Mouse (Mus musculus) hindbrain, embryonic 16.5 days (tissue): ENCODE data around the gene Vgll4. TPM values are rescaled to one million over a fixed set of nuclear protein-coding genes. Genes with fewer than 3 reads are reported as not detected.

Experiments used
- ATAC-seq: fragments of 200-750 bp; cut with Nextera tagmentation; 2 replicates; pipeline ENCODE4 v1.8.0; 2017; ENCODE audit warnings: moderate TSS enrichment, moderate library complexity
- H3K27ac ChIP-seq: fragments of 300-500 bp; sonication (generic); 2 replicates; pipeline ENCODE4 v1.5.1; 2014; ENCODE audit warnings: low read depth, mild to moderate bottlenecking, control low read depth, low read length, moderate library complexity
- H3K27me3 ChIP-seq: fragments of 300-500 bp; sonication (generic); replicated peaks from 2 replicates; pipeline ENCODE4 v1.6.1; 2014; ENCODE audit warnings: low read length; ENCODE audit not compliant: control insufficient read depth, insufficient read depth
- H3K36me3 ChIP-seq: fragments of 300-500 bp; sonication (generic); 2 replicates; pipeline ENCODE4 v1.6.1; 2014; ENCODE audit warnings: mild to moderate bottlenecking, low read length, moderate library complexity, mixed read lengths; ENCODE audit not compliant: control insufficient read depth, insufficient read depth
- H3K4me1 ChIP-seq: fragments of 300-500 bp; sonication (generic); 2 replicates; pipeline ENCODE4 v1.6.1; 2014; ENCODE audit warnings: low read depth, low read length; ENCODE audit not compliant: control insufficient read depth, insufficient read depth
- H3K4me2 ChIP-seq: fragments of 300-500 bp; sonication (generic); 2 replicates; pipeline ENCODE4 v1.6.1; 2014; ENCODE audit warnings: mild to moderate bottlenecking, low read length, control low read depth, moderate library complexity
- H3K4me3 ChIP-seq: fragments of 300-500 bp; sonication (generic); 2 replicates; pipeline ENCODE4 v1.5.1; 2014; ENCODE audit warnings: mild to moderate bottlenecking, low read length, control low read depth, moderate library complexity
- H3K9ac ChIP-seq: fragments of 300-500 bp; sonication (generic); 2 replicates; pipeline ENCODE4 v1.6.1; 2014; ENCODE audit warnings: low read depth, mild to moderate bottlenecking, control low read depth, low read length, moderate library complexity
- H3K9me3 ChIP-seq: fragments of 300-500 bp; sonication (generic); 2 replicates; pipeline ENCODE4 v1.6.1; 2014; ENCODE audit warnings: mild to moderate bottlenecking, low read length, moderate library complexity; ENCODE audit not compliant: control insufficient read depth
- WGBS: fragments of 180-500 bp; shearing (Covaris S2); extraction: QIAGEN DNeasy Blood & Tissue Kit; methylation state at CpG from one replicate; pipeline ENCODE4 v1.1.7; 2014; 5-methylcytosine and 5-hydroxymethylcytosine counted together
- polyA plus RNA-seq: library from polyadenylated mRNA; unstranded; fragments of >200 nt; fragmentation: Nextera tagmentation; extraction: Ambion mirVana; gene quantifications from 2 replicates; pipeline ENCODE4 v1.2.1, GENCODE M21; 2015

Gene Vgll4
- polyA plus RNA-seq, 1 experiment from 2014 or later = 62.0 TPM

- H3K27ac ChIP-seq = no peak overlapping the region
- H3K9me3 ChIP-seq = no peaks in the 10 kb centered on the region
- ATAC-seq = no peak
- H3K9ac ChIP-seq = no peak overlapping the region
- peaks cover 14% of the 10 kb centered on the region for H3K4me1 ChIP-seq
- H3K36me3 ChIP-seq = peaks cover 7% of the 10 kb centered on the region; the same call in 1 of the 2 replicates
- no peaks in the 10 kb centered on the region for H3K27me3 ChIP-seq
- WGBS = 87% methylated on average over 3 of the region's 3 CpGs
- no peak overlapping the region for H3K4me2 ChIP-seq
- no peak overlapping the region for H3K4me3 ChIP-seq
Observed at GRCm38 (mm10) chr6:114855644-114856043, 114.2 kb downstream of the Vgll4 start.

DNA sequence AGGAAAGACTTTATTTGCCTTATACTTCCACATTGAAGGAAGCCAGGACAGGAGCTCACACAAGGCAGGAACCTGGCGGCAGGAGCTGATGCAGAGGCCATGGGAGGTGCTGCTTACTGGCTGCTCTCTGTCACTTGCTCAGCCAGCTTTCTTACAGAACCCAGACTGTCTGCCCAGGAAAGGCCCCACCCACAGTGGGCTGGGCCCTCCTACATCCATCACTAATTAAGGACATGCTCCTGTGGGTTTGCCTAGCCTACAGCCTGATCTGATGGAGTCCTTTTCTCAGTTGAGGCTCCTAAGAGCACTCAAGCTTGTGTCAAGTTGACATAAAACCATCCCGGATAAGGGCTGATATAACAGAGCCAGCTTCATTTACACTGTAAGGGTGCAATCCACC lies 115.4 kb downstream of the Vgll4 start:
- ATAC-seq = no peak
- H3K4me3 ChIP-seq = no peak overlapping the region
- no peak overlapping the region for H3K9ac ChIP-seq
- 0 out of 2 replicates have a peak overlapping the region, but pooled peaks have one; percentile 29 for H3K27ac ChIP-seq
- peaks cover 5% of the 10 kb centered on the region; the same call in 1 of the 2 replicates for H3K36me3 ChIP-seq
- no peak overlapping the region for H3K4me2 ChIP-seq
- 55% methylated on average over 2 of the region's 2 CpGs for WGBS
- no peaks in the 10 kb centered on the region for H3K9me3 ChIP-seq
- H3K27me3 ChIP-seq = no peaks in the 10 kb centered on the region
- peaks cover 14% of the 10 kb centered on the region for H3K4me1 ChIP-seq

DNA sequence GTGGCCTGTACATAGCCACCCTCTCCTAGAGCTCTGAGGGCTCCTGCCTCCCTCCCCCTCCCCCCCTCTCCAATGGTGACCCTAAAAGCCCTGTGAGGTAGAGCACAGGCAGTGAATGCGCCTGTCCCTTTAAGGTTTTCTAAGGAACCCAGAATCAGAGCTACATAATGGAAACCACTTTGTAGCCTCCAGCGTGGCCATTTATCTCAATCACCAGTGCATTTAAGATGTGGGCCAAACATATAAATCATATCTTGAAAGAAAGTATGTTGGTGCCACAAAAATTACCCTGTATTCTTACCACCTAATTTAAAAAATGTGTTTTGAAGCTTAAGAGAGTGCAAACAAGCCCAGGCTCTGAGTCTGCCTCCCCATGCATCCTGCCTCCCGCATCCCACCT lies 117.1 kb downstream of the Vgll4 start:
- Histone ChIP-seq H3K4me3 (no peak overlapping the region), H3K4me1 (peaks cover 14% of the 10 kb centered on the region), H3K27ac (peak overlapping the region; percentile 30; the same call in 1 of the 2 replicates), H3K36me3 (no peaks in the 10 kb centered on the region), H3K9me3 (no peaks in the 10 kb centered on the region), H3K4me2 (0 out of 2 replicates have a peak overlapping the region, but pooled peaks have one; percentile 0), H3K9ac (peak overlapping the region; percentile 28; the same call in 1 of the 2 replicates), H3K27me3 (no peaks in the 10 kb centered on the region)
- ATAC-seq = peak; percentile 29; the same call in 1 of the 2 replicates
- 25% methylated on average over 3 of the region's 3 CpGs for WGBS

DNA sequence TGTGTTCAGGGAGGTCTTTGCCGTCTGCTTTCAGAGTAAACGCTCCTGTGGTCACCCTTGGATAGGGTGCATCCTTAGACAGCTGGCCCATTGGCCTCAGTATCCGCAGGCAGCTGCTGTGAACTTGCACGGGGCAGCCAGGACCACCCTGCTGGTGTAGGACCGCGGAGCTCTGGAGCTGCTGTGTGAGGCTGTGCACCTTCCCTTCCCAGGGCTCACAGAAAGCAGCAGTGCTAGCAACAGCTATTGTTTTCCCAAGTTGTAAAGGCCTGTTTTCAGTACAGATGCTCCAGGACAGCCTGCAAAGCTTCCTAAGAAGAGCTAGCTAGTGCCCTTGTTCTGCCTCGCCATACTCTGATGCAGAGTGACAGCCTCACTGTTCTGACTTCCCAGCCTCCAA lies 118.1 kb downstream of the Vgll4 start:
- Histone ChIP-seq H3K9ac (no peak overlapping the region; the same call in 1 of the 2 replicates), H3K4me3 (no peak overlapping the region)

DNA sequence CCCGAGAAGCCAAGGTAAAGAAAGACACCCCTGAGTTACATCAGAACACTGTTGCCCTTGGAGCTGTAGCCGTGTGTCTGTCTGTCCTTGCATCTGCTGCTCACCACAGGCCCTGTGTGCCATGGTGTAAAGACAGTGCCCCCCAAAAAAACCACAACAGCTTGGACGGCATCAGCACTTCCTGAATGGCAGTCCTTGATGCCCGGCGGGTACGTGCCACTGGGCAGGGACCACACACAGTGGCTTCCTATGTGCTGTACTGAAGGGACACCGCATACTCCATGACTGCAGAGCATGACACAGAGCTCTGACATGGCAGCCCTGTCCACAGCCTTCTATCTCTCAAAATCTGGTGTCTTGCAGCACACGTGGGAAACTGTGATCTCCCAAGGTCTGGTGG lies 120.0 kb downstream of the Vgll4 start:
- Histone ChIP-seq H3K4me1 (peaks cover 20% of the 10 kb centered on the region), H3K9me3 (no peaks in the 10 kb centered on the region)

More for the DNA sequence above, 118.1 kb downstream of the Vgll4 start:
- Histone ChIP-seq H3K27ac (no peak overlapping the region), H3K9me3 (no peaks in the 10 kb centered on the region), H3K27me3 (no peaks in the 10 kb centered on the region), H3K4me1 (peaks cover 14% of the 10 kb centered on the region), H3K36me3 (no peaks in the 10 kb centered on the region), H3K4me2 (no peak overlapping the region)
- no peak for ATAC-seq
- WGBS = 33% methylated on average over 7 of the region's 7 CpGs

GRCm38 (mm10) chr6:114848761-114849160 lies 121.0 kb downstream of the Vgll4 start:
- WGBS = 71% methylated on average over 7 of the region's 7 CpGs
- Histone ChIP-seq H3K4me2 (no peak overlapping the region), H3K9ac (no peak overlapping the region), H3K4me1 (peaks cover 15% of the 10 kb centered on the region), H3K9me3 (no peaks in the 10 kb centered on the region), H3K27me3 (no peaks in the 10 kb centered on the region), H3K36me3 (no peaks in the 10 kb centered on the region), H3K4me3 (no peak overlapping the region), H3K27ac (no peak overlapping the region)
- no peak for ATAC-seq

More for the DNA sequence above, 120.0 kb downstream of the Vgll4 start:
- Histone ChIP-seq H3K27ac (no peak overlapping the region), H3K4me3 (no peak overlapping the region), H3K9ac (no peak overlapping the region), H3K4me2 (no peak overlapping the region), H3K36me3 (no peaks in the 10 kb centered on the region), H3K27me3 (no peaks in the 10 kb centered on the region)
- ATAC-seq = no peak
- 81% methylated on average over 8 of the region's 8 CpGs for WGBS

DNA sequence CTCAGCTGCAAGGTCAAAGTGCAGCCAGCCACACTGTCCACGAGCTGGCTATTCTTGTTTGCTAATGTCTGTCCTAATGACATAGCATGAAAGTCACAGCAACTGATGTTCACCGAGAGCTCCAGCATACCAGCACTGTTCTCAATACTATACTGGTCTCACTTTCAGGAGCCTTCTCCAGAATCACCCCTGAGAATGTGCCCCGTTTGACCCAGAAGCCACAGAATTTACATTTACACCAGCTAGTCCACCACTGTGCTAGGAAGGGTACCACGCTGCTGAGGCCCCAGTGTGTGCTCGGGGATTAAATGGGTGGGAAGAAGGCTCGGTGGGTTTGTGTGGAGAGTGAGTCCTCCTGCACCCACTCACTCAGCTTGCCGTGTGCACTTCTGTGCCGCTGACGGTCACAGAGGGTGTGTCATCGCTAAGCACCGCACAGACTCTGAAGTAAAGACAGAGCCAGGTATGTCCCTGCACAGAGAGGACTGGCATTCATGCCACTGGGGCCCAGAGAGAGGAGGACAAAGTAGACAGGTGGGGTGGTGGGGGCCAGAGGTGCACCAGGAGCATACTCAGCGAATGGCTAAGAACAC lies 122.1 kb downstream of the Vgll4 start:
- peaks cover 11% of the 10 kb centered on the region for H3K4me1 ChIP-seq
- 79% methylated on average over 12 of the region's 12 CpGs for WGBS
- H3K27me3 ChIP-seq = no peaks in the 10 kb centered on the region
- no peaks in the 10 kb centered on the region for H3K36me3 ChIP-seq
- no peak overlapping the region for H3K27ac ChIP-seq
- no peak overlapping the region for H3K9ac ChIP-seq
- no peak overlapping the region for H3K4me3 ChIP-seq
- H3K4me2 ChIP-seq = no peak overlapping the region
- no peak for ATAC-seq
- H3K9me3 ChIP-seq = no peaks in the 10 kb centered on the region

GRCm38 (mm10) chr6:114846153-114846772 lies 123.5 kb downstream of the Vgll4 start:
- Histone ChIP-seq H3K4me2 (no peak overlapping the region), H3K27ac (peak overlapping the region; percentile 21; the same call in 1 of the 2 replicates), H3K36me3 (no peaks in the 10 kb centered on the region), H3K4me1 (peaks cover 12% of the 10 kb centered on the region), H3K27me3 (no peaks in the 10 kb centered on the region), H3K4me3 (no peak overlapping the region), H3K9ac (0 out of 2 replicates have a peak overlapping the region, but pooled peaks have one; percentile 35), H3K9me3 (no peaks in the 10 kb centered on the region)
- ATAC-seq = peak; percentile 31; the same call in 1 of the 2 replicates
- 20% methylated on average over 4 of the region's 4 CpGs for WGBS

GRCm38 (mm10) chr6:114842863-114843262 lies 126.9 kb downstream of the Vgll4 start:
- WGBS = 85% methylated on average over 2 of the region's 2 CpGs
- no peaks in the 10 kb centered on the region; the same call in 1 of the 2 replicates for H3K9me3 ChIP-seq
- H3K27ac ChIP-seq = no peak overlapping the region

More at GRCm38 (mm10) chr6:114842863-114843262, 126.9 kb downstream of the Vgll4 start:
- Histone ChIP-seq H3K27me3 (no peaks in the 10 kb centered on the region), H3K36me3 (no peaks in the 10 kb centered on the region), H3K4me3 (no peak overlapping the region), H3K9ac (no peak overlapping the region), H3K4me2 (no peak overlapping the region), H3K4me1 (peaks cover 17% of the 10 kb centered on the region)
- no peak for ATAC-seq
